In genomic region chr1:160438820-160439219, GRCm38 (mm10) we compare ENCODE assay signal across 15 mouse cellular contexts.
"Had no signal": no experiment of that assay in that cellular context is flagged by ENCODE, and none has a peak within 500 bp of the region (broad histone marks: within the 10 kb centered on the region; RNA-seq: fewer than 3 reads in every experiment).

No protein-coding gene starts in this region.

- ATAC-seq: midbrain, embryonic 16.5 days had no signal

- H3K4me2 ChIP-seq: lung, embryonic 14.5 days; midbrain, embryonic 12.5 days; neural tube, embryonic 12.5 days; stomach, embryonic 15.5 days had no signal

- H3K4me3 ChIP-seq: midbrain, embryonic 10.5 days; midbrain, embryonic 12.5 days; neural tube, embryonic 12.5 days; stomach, embryonic 15.5 days had no signal

- H3K4me1 ChIP-seq: midbrain, embryonic 10.5 days; midbrain, embryonic 12.5 days; neural tube, embryonic 12.5 days; stomach, embryonic 15.5 days had no signal

- H3K27me3 ChIP-seq: midbrain, embryonic 12.5 days; neural tube, embryonic 12.5 days; stomach, embryonic 15.5 days had no signal

- DNase-seq: lung, adult 18-20 months; lung, embryonic 14.5 days; lung, postnatal 10 days; lung, postnatal 4 days; midbrain, embryonic 14.5 days; right cerebral cortex, postnatal 14 days; thymus, adult 2 months; thymus, postnatal 25 days; thymus, postnatal 4 days had no signal

- H3K9me3 ChIP-seq: midbrain, embryonic 10.5 days; midbrain, embryonic 12.5 days; neural tube, embryonic 12.5 days; stomach, embryonic 15.5 days had no signal

- H3K27ac ChIP-seq: midbrain, embryonic 10.5 days; midbrain, embryonic 12.5 days; neural tube, embryonic 12.5 days; stomach, embryonic 15.5 days; stomach, postnatal 0 days had no signal

- H3K36me3 ChIP-seq: midbrain, embryonic 10.5 days; midbrain, embryonic 12.5 days; neural tube, embryonic 12.5 days; stomach, embryonic 15.5 days had no signal

- H3K9ac ChIP-seq: lung, embryonic 14.5 days; midbrain, embryonic 12.5 days; neural tube, embryonic 12.5 days; stomach, embryonic 15.5 days had no signal
